Mouse (Mus musculus): ENCODE measurements around the gene Cntrob. TPM values are rescaled to one million over a fixed set of nuclear protein-coding genes. Genes with fewer than 3 reads are reported as not detected.

Gene Cntrob
- polyA plus RNA-seq, 1 experiment, result 9.2 TPM

GRCm38 (mm10) chr11:69276081-69276480, 47.5 kb downstream of the Cntrob start:
- no peak overlapping the region for H3K27ac ChIP-seq (ENCODE audit: insufficient read depth, low read length)
- no peaks in the 10 kb centered on the region for H3K36me3 ChIP-seq (ENCODE audit: control insufficient read depth, insufficient read depth, low read length)
- H3K4me3 ChIP-seq (ENCODE audit: extremely low read depth, insufficient read depth, insufficient read length), result no peak overlapping the region
- TF ChIP-seq CTCF (IDR thresholded peaks at IDR 0.05; ENCODE audit: extremely low read depth, insufficient read depth, insufficient read length, insufficient replicate concordance) (no peak), POLR2A (IDR thresholded peaks at IDR 0.05; ENCODE audit: low read depth, low read length) (no peak)
- WGBS, result 2% methylated on average over 2 of the region's 2 CpGs
- no peaks in the 10 kb centered on the region for H3K27me3 ChIP-seq (ENCODE audit: control insufficient read depth, insufficient read depth, low read length)
- H3K4me1 ChIP-seq (ENCODE audit: control insufficient read depth, insufficient read depth, insufficient read length), result no peaks in the 10 kb centered on the region
- no peak for DNase-seq (ENCODE audit: low read depth in 1 of 2, low spot score in 2 of 2)

DNA sequence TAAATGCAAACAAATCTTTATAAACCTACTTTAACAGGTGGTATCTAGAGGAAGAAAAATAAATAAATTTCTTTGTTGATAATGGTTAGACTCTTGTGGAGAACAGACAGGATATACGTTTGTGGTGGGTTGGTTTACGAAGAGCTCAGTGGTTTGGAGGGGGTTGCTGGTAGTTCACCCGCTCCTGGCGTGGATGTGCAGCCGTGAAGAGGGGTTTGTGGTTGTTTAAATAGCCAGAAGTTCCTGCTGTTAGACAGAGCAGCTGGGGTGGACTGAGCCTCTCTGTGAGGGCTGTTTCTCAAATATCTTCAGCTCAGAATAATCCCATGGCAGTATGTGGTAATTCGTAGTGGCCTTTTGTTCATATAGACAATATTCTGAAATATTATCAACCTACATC, 47.9 kb downstream of the Cntrob start:
- no peaks in the 10 kb centered on the region for H3K4me1 ChIP-seq (ENCODE audit: control insufficient read depth, insufficient read depth, insufficient read length)
- TF ChIP-seq CTCF (IDR thresholded peaks at IDR 0.05; ENCODE audit: extremely low read depth, insufficient read depth, insufficient read length, insufficient replicate concordance), result no peak
- TF ChIP-seq POLR2A (IDR thresholded peaks at IDR 0.05; ENCODE audit: low read depth, low read length), result no peak
- no peaks in the 10 kb centered on the region for H3K27me3 ChIP-seq (ENCODE audit: control insufficient read depth, insufficient read depth, low read length)
- no peaks in the 10 kb centered on the region for H3K36me3 ChIP-seq (ENCODE audit: control insufficient read depth, insufficient read depth, low read length)
- H3K4me3 ChIP-seq (ENCODE audit: extremely low read depth, insufficient read depth, insufficient read length), result no peak overlapping the region
- WGBS, result 15% methylated on average over 6 of the region's 6 CpGs
- H3K27ac ChIP-seq (ENCODE audit: insufficient read depth, low read length), result no peak overlapping the region
- DNase-seq (ENCODE audit: low read depth in 1 of 2, low spot score in 2 of 2), result no peak

GRCm38 (mm10) chr11:69272122-69272740, 51.3 kb downstream of the Cntrob start:
- H3K27ac ChIP-seq (ENCODE audit: insufficient read depth, low read length), result no peak overlapping the region
- no peak for TF ChIP-seq CTCF (IDR thresholded peaks at IDR 0.05; ENCODE audit: extremely low read depth, insufficient read depth, insufficient read length, insufficient replicate concordance)
- TF ChIP-seq POLR2A (IDR thresholded peaks at IDR 0.05; ENCODE audit: low read depth, low read length), result no peak
- H3K27me3 ChIP-seq (ENCODE audit: control insufficient read depth, insufficient read depth, low read length), result no peaks in the 10 kb centered on the region
- peak; percentile 56 to 81 for DNase-seq (ENCODE audit: low read depth in 1 of 2, low spot score in 2 of 2)
- H3K4me1 ChIP-seq (ENCODE audit: control insufficient read depth, insufficient read depth, insufficient read length), result no peaks in the 10 kb centered on the region
- WGBS, result 39% methylated on average over 16 of the region's 16 CpGs
- no peaks in the 10 kb centered on the region for H3K36me3 ChIP-seq (ENCODE audit: control insufficient read depth, insufficient read depth, low read length)
- H3K4me3 ChIP-seq (ENCODE audit: extremely low read depth, insufficient read depth, insufficient read length), result no peak overlapping the region

DNA sequence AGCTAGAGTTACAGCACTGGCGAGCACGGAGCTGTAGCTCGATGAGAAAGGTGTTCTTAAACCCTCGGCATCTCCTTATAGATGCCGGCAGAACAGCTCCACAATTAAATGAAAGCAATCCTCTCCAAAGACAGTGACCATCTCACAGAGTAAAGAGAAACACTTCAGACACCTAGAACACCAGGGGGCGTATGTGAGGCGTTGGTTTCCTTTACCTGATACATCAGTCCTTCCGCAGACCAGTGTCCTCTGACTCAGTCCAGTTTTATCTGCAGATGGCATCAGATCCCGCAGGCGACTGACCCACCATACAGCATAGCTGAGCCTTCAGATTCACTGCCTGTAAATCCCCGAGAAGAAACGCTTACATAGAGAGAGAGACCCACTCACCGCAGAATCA, 54.0 kb downstream of the Cntrob start:
- no peak overlapping the region for H3K4me3 ChIP-seq (ENCODE audit: extremely low read depth, insufficient read depth, insufficient read length)

DNA sequence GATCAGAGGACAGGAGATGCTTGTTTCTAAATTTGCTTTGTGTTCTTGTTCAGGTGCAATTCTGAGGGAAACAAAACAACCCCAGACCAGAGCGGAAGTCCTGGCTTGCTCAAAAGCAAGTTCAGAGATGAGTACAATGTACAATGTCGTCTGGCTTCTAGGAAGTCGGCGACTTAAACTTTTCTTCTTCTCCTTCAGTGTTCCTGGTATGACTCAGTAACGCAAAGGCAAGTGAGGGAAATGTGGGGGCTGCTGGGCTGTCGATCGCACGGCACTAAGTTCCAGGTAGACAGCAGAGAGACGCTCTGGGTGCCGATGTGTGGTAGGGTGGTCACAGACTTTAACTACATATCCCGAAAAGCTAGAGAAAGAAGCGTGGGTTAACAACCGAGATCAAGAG, 55.5 kb downstream of the Cntrob start:
- WGBS, result 82% methylated on average over 13 of the region's 13 CpGs
- H3K27ac ChIP-seq (ENCODE audit: insufficient read depth, low read length), result no peak overlapping the region
- H3K4me1 ChIP-seq (ENCODE audit: control insufficient read depth, insufficient read depth, insufficient read length), result no peaks in the 10 kb centered on the region; the same call in 1 of the 2 replicates
- no peak for DNase-seq (ENCODE audit: low read depth in 1 of 2, low spot score in 2 of 2)
- no peaks in the 10 kb centered on the region for H3K36me3 ChIP-seq (ENCODE audit: control insufficient read depth, insufficient read depth, low read length)
- no peak overlapping the region for H3K4me3 ChIP-seq (ENCODE audit: extremely low read depth, insufficient read depth, insufficient read length)
- H3K27me3 ChIP-seq (ENCODE audit: control insufficient read depth, insufficient read depth, low read length), result no peaks in the 10 kb centered on the region
- TF ChIP-seq POLR2A (IDR thresholded peaks at IDR 0.05; ENCODE audit: low read depth, low read length), result no peak
- TF ChIP-seq CTCF (IDR thresholded peaks at IDR 0.05; ENCODE audit: extremely low read depth, insufficient read depth, insufficient read length, insufficient replicate concordance), result no peak

More for the DNA sequence above, 54.0 kb downstream of the Cntrob start:
- TF ChIP-seq CTCF (IDR thresholded peaks at IDR 0.05; ENCODE audit: extremely low read depth, insufficient read depth, insufficient read length, insufficient replicate concordance), result peak; percentile 34; the same call in 1 of the 2 replicates
- no peak for TF ChIP-seq POLR2A (IDR thresholded peaks at IDR 0.05; ENCODE audit: low read depth, low read length)
- Histone ChIP-seq H3K27me3 (ENCODE audit: control insufficient read depth, insufficient read depth, low read length) (no peaks in the 10 kb centered on the region), H3K4me1 (ENCODE audit: control insufficient read depth, insufficient read depth, insufficient read length) (no peaks in the 10 kb centered on the region; the same call in 1 of the 2 replicates), H3K36me3 (ENCODE audit: control insufficient read depth, insufficient read depth, low read length) (no peaks in the 10 kb centered on the region), H3K27ac (ENCODE audit: insufficient read depth, low read length) (no peak overlapping the region)
- peak; percentile 31 to 75 for DNase-seq (ENCODE audit: low read depth in 1 of 2, low spot score in 2 of 2)
- WGBS, result 18% methylated on average over 13 of the region's 13 CpGs

- peak; percentile 6; the same call in 1 of the 2 replicates for TF ChIP-seq CTCF (IDR thresholded peaks at IDR 0.05; ENCODE audit: extremely low read depth, insufficient read depth, insufficient read length, insufficient replicate concordance)
- no peak for TF ChIP-seq POLR2A (IDR thresholded peaks at IDR 0.05; ENCODE audit: low read depth, low read length)
- H3K36me3 ChIP-seq (ENCODE audit: control insufficient read depth, insufficient read depth, low read length), result no peaks in the 10 kb centered on the region
- no peaks in the 10 kb centered on the region; the same call in 1 of the 2 replicates for H3K4me1 ChIP-seq (ENCODE audit: control insufficient read depth, insufficient read depth, insufficient read length)
- WGBS, result 28% methylated on average over 7 of the region's 7 CpGs
- DNase-seq (ENCODE audit: low read depth in 1 of 2, low spot score in 2 of 2), result no peak
- H3K4me3 ChIP-seq (ENCODE audit: extremely low read depth, insufficient read depth, insufficient read length), result no peak overlapping the region
- no peak overlapping the region for H3K27ac ChIP-seq (ENCODE audit: insufficient read depth, low read length)
- H3K27me3 ChIP-seq (ENCODE audit: control insufficient read depth, insufficient read depth, low read length), result no peaks in the 10 kb centered on the region
Measured at GRCm38 (mm10) chr11:69267341-69267740, 56.2 kb downstream of the Cntrob start.

DNA sequence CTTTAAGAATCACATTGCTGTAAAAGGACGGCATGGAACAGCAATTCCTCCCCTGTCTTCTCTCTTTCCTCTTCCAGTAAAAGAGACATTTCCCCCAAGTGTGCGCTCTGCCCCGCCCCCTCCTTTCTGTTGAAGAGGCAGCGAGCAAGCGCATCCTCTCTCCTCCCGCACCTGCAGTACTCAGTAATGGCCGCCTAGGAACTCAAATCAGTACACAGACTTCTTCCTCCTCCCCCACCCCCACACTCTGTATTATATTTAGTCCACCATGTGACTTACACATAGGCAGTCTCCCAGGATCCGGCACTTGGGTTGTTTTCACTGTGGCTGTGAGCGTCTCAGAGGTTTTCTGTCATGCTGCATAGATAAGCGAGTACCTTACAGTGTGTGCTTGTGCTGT, 57.3 kb downstream of the Cntrob start:
- TF ChIP-seq CTCF (IDR thresholded peaks at IDR 0.05; ENCODE audit: extremely low read depth, insufficient read depth, insufficient read length, insufficient replicate concordance), result no peak
- no peak for TF ChIP-seq POLR2A (IDR thresholded peaks at IDR 0.05; ENCODE audit: low read depth, low read length)
- H3K27me3 ChIP-seq (ENCODE audit: control insufficient read depth, insufficient read depth, low read length), result no peaks in the 10 kb centered on the region
- DNase-seq (ENCODE audit: low read depth in 1 of 2, low spot score in 2 of 2), result peak; percentile 37 to 43
- H3K4me1 ChIP-seq (ENCODE audit: control insufficient read depth, insufficient read depth, insufficient read length), result no peaks in the 10 kb centered on the region; the same call in 1 of the 2 replicates
- H3K27ac ChIP-seq (ENCODE audit: insufficient read depth, low read length), result no peak overlapping the region
- 2% methylated on average over 10 of the region's 10 CpGs for whole genome bisulfite sequencing
- H3K36me3 ChIP-seq (ENCODE audit: control insufficient read depth, insufficient read depth, low read length), result no peaks in the 10 kb centered on the region
- no peak overlapping the region for H3K4me3 ChIP-seq (ENCODE audit: extremely low read depth, insufficient read depth, insufficient read length)

Data from spleen, adult 2 months (tissue).